Mouse (Mus musculus): ENCODE results near the gene Pip4k2c. TPM values are rescaled to one million over a fixed set of nuclear protein-coding genes. Genes with fewer than 3 reads are reported as not detected.

The Pip4k2c gene
- polyA plus RNA-seq, 1 experiment from 2014 or later, result 22.9 TPM

- Histone ChIP-seq H3K9me3 (ENCODE audit: control insufficient read depth, low read depth, low read length) (no peaks in the 10 kb centered on the region), H3K4me3 (ENCODE audit: low read depth, low read length) (no peak overlapping the region), H3K4me1 (ENCODE audit: control insufficient read depth, insufficient read depth, low read length) (no peaks in the 10 kb centered on the region), H3K9ac (replicated peaks; ENCODE audit: low read depth, low read length) (no peak overlapping the region), H3K36me3 (ENCODE audit: control insufficient read depth, insufficient read depth, low read length) (peaks cover 25% of the 10 kb centered on the region), H3K27ac (ENCODE audit: low read length) (no peak overlapping the region), H3K4me2 (replicated peaks; ENCODE audit: low read depth, low read length) (no peak overlapping the region), H3K27me3 (ENCODE audit: control insufficient read depth, insufficient read depth, low read length) (no peaks in the 10 kb centered on the region)
- WGBS, result 88% methylated on average over 5 of the region's 5 CpGs
- ATAC-seq (ENCODE audit: insufficient number of reproducible peaks, insufficient read depth, low FRiP score, low read depth), result no peak
These were observed 6.8 kb downstream of the Pip4k2c start for GRCm38 (mm10) chr10:127204589-127204988.

- ATAC-seq (ENCODE audit: insufficient number of reproducible peaks, insufficient read depth, low FRiP score, low read depth), result no peak
- WGBS, result 84% methylated on average over 3 of the region's 3 CpGs
- H3K4me3 ChIP-seq (ENCODE audit: low read depth, low read length), result no peak overlapping the region
- H3K9ac ChIP-seq (replicated peaks; ENCODE audit: low read depth, low read length), result no peak overlapping the region
- peaks cover 33% of the 10 kb centered on the region for H3K36me3 ChIP-seq (ENCODE audit: control insufficient read depth, insufficient read depth, low read length)
- H3K4me2 ChIP-seq (replicated peaks; ENCODE audit: low read depth, low read length), result no peak overlapping the region
- H3K27ac ChIP-seq (ENCODE audit: low read length), result no peak overlapping the region
- no peaks in the 10 kb centered on the region for H3K9me3 ChIP-seq (ENCODE audit: control insufficient read depth, low read depth, low read length)
- no peaks in the 10 kb centered on the region for H3K27me3 ChIP-seq (ENCODE audit: control insufficient read depth, insufficient read depth, low read length)
- no peaks in the 10 kb centered on the region for H3K4me1 ChIP-seq (ENCODE audit: control insufficient read depth, insufficient read depth, low read length)
These were observed 8.3 kb downstream of the Pip4k2c start for GRCm38 (mm10) chr10:127203106-127203505.

GRCm38 (mm10) chr10:127200279-127200678 lies 11.1 kb downstream of the Pip4k2c start:
- no peak for ATAC-seq (ENCODE audit: insufficient number of reproducible peaks, insufficient read depth, low FRiP score, low read depth)
- 82% methylated on average over 8 of the region's 8 CpGs for WGBS
- Histone ChIP-seq H3K9me3 (ENCODE audit: control insufficient read depth, low read depth, low read length) (no peaks in the 10 kb centered on the region), H3K4me2 (replicated peaks; ENCODE audit: low read depth, low read length) (no peak overlapping the region), H3K27me3 (ENCODE audit: control insufficient read depth, insufficient read depth, low read length) (no peaks in the 10 kb centered on the region), H3K36me3 (ENCODE audit: control insufficient read depth, insufficient read depth, low read length) (peaks cover 21% of the 10 kb centered on the region), H3K27ac (ENCODE audit: low read length) (no peak overlapping the region), H3K4me3 (ENCODE audit: low read depth, low read length) (no peak overlapping the region), H3K9ac (replicated peaks; ENCODE audit: low read depth, low read length) (no peak overlapping the region), H3K4me1 (ENCODE audit: control insufficient read depth, insufficient read depth, low read length) (peaks cover 8% of the 10 kb centered on the region; the same call in 1 of the 2 replicates)

GRCm38 (mm10) chr10:127199474-127199873 lies 11.9 kb downstream of the Pip4k2c start:
- no peak overlapping the region for H3K4me3 ChIP-seq (ENCODE audit: low read depth, low read length)
- no peaks in the 10 kb centered on the region for H3K27me3 ChIP-seq (ENCODE audit: control insufficient read depth, insufficient read depth, low read length)
- H3K9me3 ChIP-seq (ENCODE audit: control insufficient read depth, low read depth, low read length), result no peaks in the 10 kb centered on the region
- no peak for ATAC-seq (ENCODE audit: insufficient number of reproducible peaks, insufficient read depth, low FRiP score, low read depth)
- H3K36me3 ChIP-seq (ENCODE audit: control insufficient read depth, insufficient read depth, low read length), result peaks cover 19% of the 10 kb centered on the region
- H3K27ac ChIP-seq (ENCODE audit: low read length), result no peak overlapping the region
- WGBS, result 81% methylated on average over 11 of the region's 11 CpGs
- no peak overlapping the region for H3K9ac ChIP-seq (replicated peaks; ENCODE audit: low read depth, low read length)
- H3K4me1 ChIP-seq (ENCODE audit: control insufficient read depth, insufficient read depth, low read length), result peaks cover 15% of the 10 kb centered on the region; the same call in 1 of the 2 replicates
- no peak overlapping the region for H3K4me2 ChIP-seq (replicated peaks; ENCODE audit: low read depth, low read length)

GRCm38 (mm10) chr10:127199068-127199467 lies 12.3 kb downstream of the Pip4k2c start:
- H3K4me1 ChIP-seq (ENCODE audit: control insufficient read depth, insufficient read depth, low read length), result peaks cover 19% of the 10 kb centered on the region; the same call in 1 of the 2 replicates
- no peaks in the 10 kb centered on the region for H3K27me3 ChIP-seq (ENCODE audit: control insufficient read depth, insufficient read depth, low read length)
- no peaks in the 10 kb centered on the region for H3K9me3 ChIP-seq (ENCODE audit: control insufficient read depth, low read depth, low read length)
- no peak overlapping the region for H3K9ac ChIP-seq (replicated peaks; ENCODE audit: low read depth, low read length)
- H3K4me3 ChIP-seq (ENCODE audit: low read depth, low read length), result no peak overlapping the region
- no peak overlapping the region for H3K27ac ChIP-seq (ENCODE audit: low read length)
- no peak overlapping the region for H3K4me2 ChIP-seq (replicated peaks; ENCODE audit: low read depth, low read length)
- WGBS, result 70% methylated on average over 5 of the region's 5 CpGs
- H3K36me3 ChIP-seq (ENCODE audit: control insufficient read depth, insufficient read depth, low read length), result peaks cover 19% of the 10 kb centered on the region
- no peak for ATAC-seq (ENCODE audit: insufficient number of reproducible peaks, insufficient read depth, low FRiP score, low read depth)

- ATAC-seq (ENCODE audit: insufficient number of reproducible peaks, insufficient read depth, low FRiP score, low read depth), result no peak
- H3K27ac ChIP-seq (ENCODE audit: low read length), result no peak overlapping the region
- no peak overlapping the region for H3K9ac ChIP-seq (replicated peaks; ENCODE audit: low read depth, low read length)
- no peak overlapping the region for H3K4me2 ChIP-seq (replicated peaks; ENCODE audit: low read depth, low read length)
- peaks cover 19% of the 10 kb centered on the region for H3K36me3 ChIP-seq (ENCODE audit: control insufficient read depth, insufficient read depth, low read length)
- H3K4me1 ChIP-seq (ENCODE audit: control insufficient read depth, insufficient read depth, low read length), result peaks cover 19% of the 10 kb centered on the region; the same call in 1 of the 2 replicates
- no peaks in the 10 kb centered on the region for H3K9me3 ChIP-seq (ENCODE audit: control insufficient read depth, low read depth, low read length)
- H3K27me3 ChIP-seq (ENCODE audit: control insufficient read depth, insufficient read depth, low read length), result no peaks in the 10 kb centered on the region
- no peak overlapping the region for H3K4me3 ChIP-seq (ENCODE audit: low read depth, low read length)
- 51% methylated on average over 2 of the region's 2 CpGs for WGBS
These were observed 12.9 kb downstream of the Pip4k2c start for GRCm38 (mm10) chr10:127198492-127198891.

- peaks cover 19% of the 10 kb centered on the region; the same call in 1 of the 2 replicates for H3K4me1 ChIP-seq (ENCODE audit: control insufficient read depth, insufficient read depth, low read length)
- ATAC-seq (ENCODE audit: insufficient number of reproducible peaks, insufficient read depth, low FRiP score, low read depth), result no peak
- H3K27ac ChIP-seq (ENCODE audit: low read length), result no peak overlapping the region
- no peaks in the 10 kb centered on the region for H3K27me3 ChIP-seq (ENCODE audit: control insufficient read depth, insufficient read depth, low read length)
- WGBS, result 83% methylated on average over 11 of the region's 11 CpGs
- H3K4me3 ChIP-seq (ENCODE audit: low read depth, low read length), result no peak overlapping the region
- H3K9me3 ChIP-seq (ENCODE audit: control insufficient read depth, low read depth, low read length), result no peaks in the 10 kb centered on the region
- H3K36me3 ChIP-seq (ENCODE audit: control insufficient read depth, insufficient read depth, low read length), result peaks cover 19% of the 10 kb centered on the region
- H3K9ac ChIP-seq (replicated peaks; ENCODE audit: low read depth, low read length), result no peak overlapping the region
- no peak overlapping the region for H3K4me2 ChIP-seq (replicated peaks; ENCODE audit: low read depth, low read length)
These were observed 13.8 kb downstream of the Pip4k2c start for GRCm38 (mm10) chr10:127197505-127198110.

GRCm38 (mm10) chr10:127197104-127197503 lies 14.3 kb downstream of the Pip4k2c start:
- Histone ChIP-seq H3K4me3 (ENCODE audit: low read depth, low read length) (no peak overlapping the region), H3K9me3 (ENCODE audit: control insufficient read depth, low read depth, low read length) (no peaks in the 10 kb centered on the region), H3K27ac (ENCODE audit: low read length) (peak overlapping the region; percentile 91; the same call in 1 of the 2 replicates), H3K36me3 (ENCODE audit: control insufficient read depth, insufficient read depth, low read length) (peaks cover 19% of the 10 kb centered on the region), H3K4me1 (ENCODE audit: control insufficient read depth, insufficient read depth, low read length) (peaks cover 19% of the 10 kb centered on the region; the same call in 1 of the 2 replicates), H3K9ac (replicated peaks; ENCODE audit: low read depth, low read length) (no peak overlapping the region), H3K27me3 (ENCODE audit: control insufficient read depth, insufficient read depth, low read length) (no peaks in the 10 kb centered on the region), H3K4me2 (replicated peaks; ENCODE audit: low read depth, low read length) (no peak overlapping the region)
- WGBS, result 87% methylated on average over 8 of the region's 8 CpGs
- no peak for ATAC-seq (ENCODE audit: insufficient number of reproducible peaks, insufficient read depth, low FRiP score, low read depth)

GRCm38 (mm10) chr10:127196392-127196791 lies 15.0 kb downstream of the Pip4k2c start:
- Histone ChIP-seq H3K27me3 (ENCODE audit: control insufficient read depth, insufficient read depth, low read length) (no peaks in the 10 kb centered on the region), H3K4me1 (ENCODE audit: control insufficient read depth, insufficient read depth, low read length) (peaks cover 19% of the 10 kb centered on the region; the same call in 1 of the 2 replicates), H3K9me3 (ENCODE audit: control insufficient read depth, low read depth, low read length) (no peaks in the 10 kb centered on the region), H3K27ac (ENCODE audit: low read length) (peak overlapping the region; percentile 91), H3K36me3 (ENCODE audit: control insufficient read depth, insufficient read depth, low read length) (peaks cover 17% of the 10 kb centered on the region), H3K4me3 (ENCODE audit: low read depth, low read length) (peak overlapping the region; percentile 94), H3K9ac (replicated peaks; ENCODE audit: low read depth, low read length) (no peak overlapping the region), H3K4me2 (replicated peaks; ENCODE audit: low read depth, low read length) (peak overlapping the region; percentile 91)
- WGBS, result 0% methylated on average over 5 of the region's 5 CpGs
- peak; percentile 85 for ATAC-seq (ENCODE audit: insufficient number of reproducible peaks, insufficient read depth, low FRiP score, low read depth)
